Mouse (Mus musculus): ENCODE measurements at regions not wholly inside any gene's neighbourhood (a gene's known extent, or its start where the extent isn't known, plus 50 kb on each side); places are given as distances from the start of the nearest gene placed in this dataset.

DNA sequence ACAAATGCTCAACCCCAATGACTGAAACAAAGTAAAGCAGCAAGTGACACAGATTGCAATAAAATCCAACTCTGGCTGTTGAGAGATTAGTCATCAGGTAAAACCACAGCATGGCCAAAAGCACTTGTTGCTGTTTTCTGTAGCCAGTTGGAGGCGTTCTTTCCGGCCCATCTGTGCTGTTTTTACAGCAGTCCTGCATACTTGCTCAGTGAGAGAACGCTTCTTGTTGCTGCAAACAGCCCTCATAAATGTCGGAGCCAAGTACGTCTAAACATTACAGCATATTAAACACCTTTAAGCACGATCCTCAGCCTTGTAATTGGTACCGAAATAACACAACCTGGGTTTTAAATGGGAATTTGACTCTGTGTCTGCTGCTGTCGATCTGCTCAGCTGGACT, 65.6 kb upstream of the Hs3st3a1 start:
- no peak for DNase-seq (ENCODE audit: low spot score)

- DNase-seq (ENCODE audit: low spot score) = no peak
Observed at GRCm38 (mm10) chr11:64335456-64335855, 99.7 kb upstream of the Hs3st3a1 start.

DNA sequence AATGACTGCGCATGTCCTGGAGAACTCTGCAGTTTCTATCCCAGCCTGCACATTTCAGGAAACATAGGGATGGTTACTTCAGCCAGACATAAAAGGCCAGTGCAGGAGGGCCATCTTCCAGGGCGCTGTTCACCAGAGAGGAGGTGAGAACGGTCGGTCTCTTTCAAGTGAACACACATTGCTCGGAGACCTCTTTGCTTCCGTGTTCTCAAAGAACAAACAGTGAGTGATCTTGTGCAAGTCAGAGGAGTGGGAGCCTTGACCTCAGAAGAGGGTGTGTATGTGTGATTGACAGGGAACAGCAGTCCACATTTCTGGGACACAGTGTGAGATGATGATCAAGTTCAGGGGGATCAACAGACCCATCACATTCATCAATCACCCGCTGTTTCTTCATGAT, 102.7 kb upstream of the Hs3st3a1 start:
- DNase-seq (ENCODE audit: low spot score) = no peak

DNA sequence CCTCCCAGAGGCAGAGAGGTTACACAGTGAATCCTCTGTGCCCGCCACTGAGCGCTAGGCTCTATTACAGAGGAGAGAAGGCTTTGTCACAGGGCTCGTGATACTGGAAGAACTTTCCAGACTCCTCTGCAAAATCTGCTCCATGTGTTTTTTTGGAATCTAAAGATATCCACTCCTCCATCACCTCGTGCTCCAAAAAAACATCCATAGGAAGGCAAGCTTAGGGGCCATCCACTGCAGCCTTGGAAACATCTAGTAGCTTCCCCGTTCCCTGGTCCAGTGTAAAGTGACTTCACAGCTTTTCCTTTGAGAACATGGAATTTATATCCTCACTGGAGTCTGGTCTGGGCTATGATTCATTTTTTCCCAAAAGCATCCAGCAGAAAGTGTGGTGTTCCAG, 103.3 kb upstream of the Hs3st3a1 start:
- DNase-seq (ENCODE audit: low spot score) = no peak

GRCm38 (mm10) chr11:64329129-64329528, 106.0 kb upstream of the Hs3st3a1 start:
- no peak for DNase-seq (ENCODE audit: low spot score)

DNA sequence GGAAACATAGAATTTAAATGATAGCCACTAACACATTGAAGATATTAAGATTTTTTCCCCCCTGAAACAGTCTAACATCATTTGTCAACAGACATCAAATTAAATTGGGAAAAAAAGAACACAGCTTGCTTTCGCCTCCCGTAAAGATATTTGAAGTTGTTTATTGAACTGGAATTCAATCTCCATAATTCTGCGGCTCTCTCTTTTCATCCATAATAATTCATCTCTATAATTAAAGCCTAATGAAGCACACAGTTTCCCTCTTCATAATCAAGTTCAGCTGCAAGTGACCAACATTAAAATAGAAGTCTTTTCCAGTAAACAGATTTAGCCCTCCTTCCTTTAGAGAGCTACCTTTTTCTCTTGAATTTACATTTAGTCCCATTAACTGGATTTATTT, 107.4 kb upstream of the Hs3st3a1 start:
- DNase-seq (ENCODE audit: low spot score) = no peak

DNA sequence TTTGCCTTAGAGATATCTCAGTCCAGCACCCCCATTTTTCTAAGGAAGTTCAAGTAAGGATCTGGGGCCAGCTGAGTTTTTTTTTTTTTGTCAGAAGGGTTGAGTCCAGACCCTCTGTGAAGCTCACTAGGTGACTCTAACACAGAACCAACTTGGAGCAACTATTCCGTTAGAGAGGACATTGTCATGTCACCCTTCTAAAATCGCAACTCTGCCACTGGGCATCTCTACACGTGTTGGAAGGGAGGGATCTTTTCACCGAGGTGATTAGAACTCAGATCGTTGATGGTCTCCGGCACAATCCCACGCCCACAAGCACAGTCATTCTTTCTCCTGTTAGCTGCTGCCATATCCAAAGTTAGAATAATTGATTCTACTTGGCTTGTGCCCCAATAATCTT, 108.5 kb upstream of the Hs3st3a1 start:
- no peak for DNase-seq (ENCODE audit: low spot score)

GRCm38 (mm10) chr11:64321900-64322425, 113.2 kb upstream of the Hs3st3a1 start:
- DNase-seq (ENCODE audit: low spot score) = no peak

GRCm38 (mm10) chr11:64317458-64317857, 117.7 kb upstream of the Hs3st3a1 start:
- no peak for DNase-seq (ENCODE audit: low spot score)

DNA sequence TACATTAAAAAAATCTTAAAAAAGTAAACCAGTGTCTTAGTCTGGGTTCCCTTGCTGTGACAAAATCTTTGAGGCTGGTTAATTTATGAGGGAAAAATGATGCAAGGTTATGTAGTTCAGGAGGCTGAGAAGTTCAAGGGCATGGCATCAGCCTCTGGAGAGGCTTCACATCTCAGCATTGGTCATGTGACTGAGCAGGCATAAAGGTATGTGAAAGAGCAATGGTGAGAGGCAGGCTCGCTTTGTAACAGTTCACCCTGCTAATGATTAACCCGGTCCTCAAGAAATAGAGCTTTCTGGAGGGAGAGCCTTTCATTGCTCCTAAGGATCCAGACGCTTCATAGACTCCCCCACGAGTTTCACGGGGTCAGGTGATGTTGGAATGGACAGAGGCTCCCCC, 120.1 kb upstream of the Hs3st3a1 start:
- no peak for DNase-seq (ENCODE audit: low spot score)

DNA sequence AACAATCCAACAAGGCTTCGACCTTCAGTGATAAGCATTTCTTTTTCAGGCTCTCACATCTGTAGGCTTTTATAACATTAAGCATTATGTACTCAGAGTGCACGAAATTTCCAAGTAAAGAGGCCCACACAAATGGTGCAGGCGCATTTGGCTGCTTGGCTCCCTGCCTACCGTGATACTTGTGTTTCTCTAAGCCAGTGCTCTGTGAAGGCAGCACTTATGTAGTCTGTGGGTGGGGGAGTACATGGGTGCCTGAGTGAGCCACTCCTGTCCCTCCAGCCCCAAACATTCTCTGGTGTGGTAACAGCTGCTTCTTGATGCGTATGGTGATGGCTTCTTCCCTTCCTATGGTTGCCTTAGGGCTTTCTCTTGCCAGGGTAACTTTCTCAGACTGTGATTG, 121.9 kb upstream of the Hs3st3a1 start:
- DNase-seq (ENCODE audit: low spot score) = no peak

DNA sequence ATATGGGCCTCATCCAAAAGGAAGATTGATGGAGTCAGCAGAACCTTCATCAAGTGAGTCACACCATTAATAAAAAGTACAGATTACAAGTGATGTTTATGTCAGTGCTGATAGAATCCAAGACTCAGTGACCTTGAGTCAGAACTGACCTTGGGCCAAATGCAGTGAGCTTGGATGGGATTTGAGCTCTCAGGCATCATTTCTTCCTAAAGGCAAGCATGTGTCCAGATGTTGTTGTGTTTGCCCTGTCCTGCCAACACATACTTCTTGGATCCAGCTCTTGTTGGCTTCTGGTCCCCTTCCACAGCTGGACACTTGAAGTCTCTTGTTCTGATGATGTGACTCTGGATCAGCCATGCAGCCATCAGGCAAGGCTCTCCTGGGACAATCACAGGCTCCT, 125.3 kb upstream of the Hs3st3a1 start:
- DNase-seq (ENCODE audit: low spot score) = no peak

- no peak for DNase-seq (ENCODE audit: low spot score)
Observed at GRCm38 (mm10) chr11:64297825-64298224, 137.3 kb upstream of the Hs3st3a1 start.

- no peak for DNase-seq (ENCODE audit: low spot score)
Observed at GRCm38 (mm10) chr11:64288236-64288635, 146.9 kb upstream of the Hs3st3a1 start.

DNA sequence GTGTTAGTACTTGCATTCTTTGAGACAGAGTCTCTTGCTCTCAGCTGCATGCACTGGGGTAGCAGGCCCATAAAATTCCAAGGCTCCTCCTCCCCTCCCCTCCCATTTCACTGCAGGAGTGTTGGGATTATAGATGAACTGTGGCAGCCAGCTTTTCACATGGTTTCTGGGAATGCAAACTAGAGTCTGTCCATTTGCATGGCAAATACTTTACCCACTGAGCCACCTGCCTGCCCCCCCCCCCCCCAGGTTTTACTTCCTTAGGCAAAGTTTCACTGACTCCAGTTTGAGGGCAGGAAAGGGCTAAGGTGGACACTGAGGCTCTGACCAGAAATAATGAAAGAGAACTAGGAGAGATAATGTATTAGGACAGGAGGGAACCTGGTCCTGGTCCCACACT, 147.6 kb upstream of the Hs3st3a1 start:
- DNase-seq (ENCODE audit: low spot score) = no peak

DNA sequence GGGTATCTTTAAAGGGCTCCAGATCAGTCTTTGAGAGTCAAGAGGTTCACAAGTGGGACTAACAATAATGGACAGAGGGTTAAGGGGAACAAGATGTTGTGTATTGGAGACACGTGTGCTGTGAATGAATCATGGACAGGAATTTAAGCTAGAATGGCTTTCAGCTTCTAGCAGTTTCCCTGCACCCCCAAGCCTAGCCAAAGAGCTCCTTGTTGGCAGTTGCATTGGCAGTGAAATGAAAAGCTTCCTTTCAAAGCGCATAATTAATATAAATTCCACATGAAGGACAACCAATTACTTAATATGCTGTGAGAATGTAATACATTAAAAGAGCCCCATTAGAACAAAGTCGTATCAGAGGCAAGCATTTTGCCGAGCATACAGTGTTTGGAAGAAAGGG, 153.4 kb upstream of the Hs3st3a1 start:
- no peak for DNase-seq (ENCODE audit: low spot score)

- DNase-seq (ENCODE audit: low spot score) = no peak
Observed at GRCm38 (mm10) chr11:64278259-64279003, 156.7 kb upstream of the Hs3st3a1 start.

DNA sequence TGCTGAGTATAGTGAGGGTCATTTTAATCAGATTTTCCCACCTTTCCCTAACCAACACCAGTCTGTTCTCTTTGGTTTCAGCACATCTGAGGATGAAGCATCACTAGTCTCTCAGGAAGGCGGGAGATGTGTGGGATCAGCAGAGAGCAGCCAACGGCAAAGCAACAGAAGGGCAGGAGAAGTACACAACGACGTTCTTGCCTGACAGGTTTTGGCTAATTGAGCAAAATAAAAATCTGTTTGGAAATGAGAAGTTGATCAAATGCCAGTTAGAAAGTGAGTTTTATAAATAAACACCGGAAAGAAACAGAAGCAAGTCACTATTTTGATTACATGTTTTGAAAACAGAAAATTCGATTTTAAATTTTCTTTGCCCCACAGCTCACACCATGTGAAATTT, 161.4 kb upstream of the Hs3st3a1 start:
- no peak for DNase-seq (ENCODE audit: low spot score)

DNA sequence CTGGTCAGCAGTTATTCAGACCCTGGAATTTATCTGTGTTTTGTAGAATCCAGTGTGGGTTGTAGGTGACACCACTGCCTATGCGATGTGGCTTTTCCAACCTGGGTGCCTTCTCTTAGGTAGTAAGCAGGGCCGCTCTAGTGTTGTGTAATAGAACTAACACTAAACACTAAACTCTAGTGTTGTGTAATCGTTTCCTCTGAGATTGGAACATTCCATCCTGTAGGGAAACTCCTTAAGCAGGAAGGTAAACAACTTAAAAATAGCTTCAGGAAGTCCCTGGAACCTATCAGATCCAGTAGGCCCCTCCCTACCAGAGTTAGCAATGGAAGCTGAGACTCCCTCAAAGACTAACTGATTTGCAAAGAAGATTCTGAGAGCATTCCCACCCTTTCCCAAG, 161.9 kb upstream of the Hs3st3a1 start:
- DNase-seq (ENCODE audit: low spot score) = no peak

DNA sequence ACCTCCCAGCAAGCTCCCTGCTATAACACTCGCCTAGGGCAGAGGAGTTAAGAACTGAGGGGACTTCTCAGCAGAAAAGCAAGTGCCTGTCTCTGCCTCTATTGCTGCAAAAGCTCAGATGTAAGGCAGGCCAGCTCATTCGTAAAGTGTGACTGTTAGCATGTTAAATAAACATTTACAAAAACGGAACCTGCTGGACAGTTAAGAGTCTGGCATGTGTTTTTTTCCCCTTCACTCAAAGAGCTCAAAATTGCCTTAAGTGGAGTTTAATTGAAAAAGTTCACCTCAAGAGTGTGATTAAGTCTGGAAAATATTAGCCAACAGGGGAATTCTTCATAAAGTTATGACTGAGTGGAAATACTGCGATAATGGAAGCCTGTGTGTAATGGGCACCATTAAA, 167.0 kb upstream of the Hs3st3a1 start:
- no peak for DNase-seq (ENCODE audit: low spot score)

DNA sequence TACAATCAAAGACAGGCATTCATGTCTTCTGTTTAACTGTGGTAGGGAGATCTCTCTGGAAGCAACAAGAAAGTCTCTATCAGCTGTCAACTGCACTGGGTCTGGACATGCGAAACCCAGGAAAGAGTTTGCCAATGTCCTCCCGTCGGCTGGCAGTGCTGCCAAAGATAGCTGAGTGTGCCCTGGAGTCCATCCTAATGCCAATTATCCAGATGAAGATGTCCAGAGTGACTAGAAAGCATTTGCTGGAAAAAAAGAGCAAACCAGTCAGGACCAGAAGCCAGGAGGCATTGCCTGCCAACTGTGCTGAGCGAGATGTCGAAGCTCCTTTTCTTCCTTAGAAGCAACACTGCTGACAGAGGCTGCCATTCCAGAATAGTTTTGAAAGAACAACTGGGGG, 167.6 kb upstream of the Hs3st3a1 start:
- DNase-seq (ENCODE audit: low spot score) = no peak

GRCm38 (mm10) chr11:64253517-64254385, 174.5 kb upstream of the Cox10 start:
- DNase-seq (ENCODE audit: low spot score) = no peak

GRCm38 (mm10) chr11:64236873-64237272, 157.6 kb upstream of the Cox10 start:
- DNase-seq (ENCODE audit: low spot score) = no peak
